Mouse (Mus musculus) myocyte (in vitro differentiated cells): ENCODE measurements around the gene Ttc3. TPM values are rescaled to one million over a fixed set of nuclear protein-coding genes. Genes with fewer than 3 reads are reported as not detected.

Source experiments
- H3K27me3 ChIP-seq: one replicate; pipeline ENCODE4 v1.6.1; 2011; ENCODE audit not compliant: control insufficient read depth, insufficient read depth, insufficient read length
- H3K36me3 ChIP-seq: one replicate; pipeline ENCODE4 v1.6.1; 2011; ENCODE audit not compliant: control insufficient read depth, insufficient read depth
- H3K4me2 ChIP-seq: one replicate; pipeline ENCODE4 v1.6.1; 2011; ENCODE audit warnings: low read depth, control low read depth
- H3K4me3 ChIP-seq: one replicate; pipeline ENCODE4 v1.5.1; 2011; ENCODE audit warnings: mild to moderate bottlenecking, control low read depth, moderate library complexity
- H3K79me2 ChIP-seq: one replicate; pipeline ENCODE4 v1.6.1; 2011; ENCODE audit not compliant: control insufficient read depth, insufficient read depth
- H3ac ChIP-seq: one replicate; pipeline ENCODE4 v1.6.1; 2011; ENCODE audit not compliant: control insufficient read depth, insufficient read length
- CEBPB ChIP-seq: IDR thresholded peaks from 2 replicates; pipeline ENCODE4 v1.6.1; 2011; ENCODE audit warnings: mild to moderate bottlenecking, moderate library complexity; ENCODE audit not compliant: poor library complexity, insufficient read depth, severe bottlenecking
- E2F4 ChIP-seq: IDR thresholded peaks from one replicate; pipeline ENCODE4 v1.6.1; 2011; ENCODE audit warnings: mild to moderate bottlenecking, control low read depth, moderate library complexity; ENCODE audit not compliant: insufficient read depth
- MAX ChIP-seq: IDR thresholded peaks from one replicate; pipeline ENCODE4 v1.6.1; 2011; ENCODE audit warnings: low read depth, mild to moderate bottlenecking, control low read depth
- MYOD1 ChIP-seq, 3 experiments: IDR thresholded peaks; one replicate each; pipeline ENCODE4 v1.6.1; 2011; ENCODE audit warnings: control low read depth in 2 of 3, low read depth in 2 of 3, mild to moderate bottlenecking in 2 of 3, moderate library complexity in 1 of 3; ENCODE audit not compliant: insufficient read length in 2 of 3, control insufficient read depth in 1 of 3
- MYOG ChIP-seq, 3 experiments: IDR thresholded peaks; one replicate each; pipeline ENCODE4 v1.6.1; 2011; ENCODE audit warnings: control low read depth in 2 of 3, low read depth in 2 of 3, mild to moderate bottlenecking in 2 of 3; ENCODE audit not compliant: insufficient read length in 2 of 3, control insufficient read depth in 1 of 3, insufficient read depth in 1 of 3
- POLR2A ChIP-seq: IDR thresholded peaks from one replicate; pipeline ENCODE4 v1.6.1; 2011; ENCODE audit warnings: low read depth, mild to moderate bottlenecking, control low read depth, moderate library complexity; ENCODE audit not compliant: insufficient read length
- POLR2AphosphoS2 ChIP-seq: IDR thresholded peaks from one replicate; pipeline ENCODE4 v1.6.1; 2011; ENCODE audit warnings: low read depth, control low read depth; ENCODE audit not compliant: insufficient read length
- REST ChIP-seq: IDR thresholded peaks from one replicate; pipeline ENCODE4 v1.6.1; 2011; ENCODE audit warnings: mild to moderate bottlenecking, control low read depth, moderate library complexity; ENCODE audit not compliant: insufficient read depth, insufficient read length
- SRF ChIP-seq: IDR thresholded peaks from one replicate; pipeline ENCODE4 v1.6.1; 2011; ENCODE audit warnings: low read depth; ENCODE audit not compliant: control insufficient read depth, insufficient read length
- TCF12 ChIP-seq: IDR thresholded peaks from one replicate; pipeline ENCODE4 v1.6.1; 2011; ENCODE audit warnings: mild to moderate bottlenecking, control low read depth; ENCODE audit not compliant: poor library complexity, insufficient read depth, severe bottlenecking
- TCF3 ChIP-seq: IDR thresholded peaks from one replicate; pipeline ENCODE4 v1.6.1; 2011; ENCODE audit warnings: low read depth, control low read depth; ENCODE audit not compliant: insufficient read length
- USF1 ChIP-seq: IDR thresholded peaks from one replicate; pipeline ENCODE4 v1.6.1; 2011; ENCODE audit warnings: low read depth, mild to moderate bottlenecking, control low read depth, moderate library complexity
- polyA plus RNA-seq: library from polyadenylated mRNA; unstranded; fragments of >200 nt; fragmentation: generic; extraction: Trizol; gene quantifications from one replicate; pipeline ENCODE4 v1.2.1, GENCODE M21; 2012; ENCODE audit warnings: missing spikeins

The Ttc3 gene
- polyA plus RNA-seq: 25.0 TPM

DNA sequence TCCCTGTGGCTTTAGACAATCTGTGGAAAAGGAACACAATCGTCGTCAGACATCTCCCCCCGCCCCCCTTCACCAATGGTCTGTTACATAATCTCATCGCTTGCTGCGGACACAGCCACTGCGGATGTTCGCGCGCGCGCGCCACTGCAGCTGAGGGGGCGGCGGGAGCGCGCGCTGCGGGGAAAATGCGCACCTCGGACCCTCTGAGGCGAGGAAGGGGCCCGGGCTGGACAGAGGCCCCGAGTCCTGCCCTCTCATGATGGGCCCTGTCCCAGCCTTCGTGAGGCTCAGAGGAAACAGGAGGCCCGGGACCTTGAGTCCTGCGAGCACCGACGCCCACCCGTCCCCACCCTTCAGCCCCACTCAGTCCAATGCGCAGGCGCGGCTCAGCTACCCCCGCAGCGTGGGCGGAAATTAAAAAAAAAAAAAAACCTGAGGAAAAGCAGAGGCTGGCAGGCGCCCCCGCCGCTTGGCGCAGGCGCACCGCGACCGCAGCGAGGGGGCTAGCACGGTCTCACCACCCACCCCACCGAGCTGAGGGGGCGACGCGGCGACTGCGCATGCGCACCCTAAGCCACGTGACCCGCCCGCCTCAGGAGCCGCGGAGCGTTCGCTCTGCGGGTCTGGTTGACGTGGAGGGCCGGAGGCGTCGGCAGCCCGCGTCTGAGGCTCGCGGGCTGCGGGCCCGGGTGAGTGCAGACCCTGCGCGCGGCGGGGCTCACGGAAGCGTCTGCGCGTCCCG lies at the start of gene Ttc3:
TSS of gene Ttc3 (plus strand) at position 446 of the 742 bp plus-strand sequence.
- H3K27me3 ChIP-seq: no peaks in the 10 kb centered on the region
- H3K4me3 ChIP-seq: peak within 1 kb of the TSS; percentile 61
- peaks cover 40% of the 10 kb centered on the region for H3K79me2 ChIP-seq
- no peaks in the 10 kb centered on the region for H3K36me3 ChIP-seq
- H3K4me2 ChIP-seq: peak within 1 kb of the TSS; percentile 91
- H3ac ChIP-seq: peak within 1 kb of the TSS; percentile 30
- TF ChIP-seq TCF12 (no peak), SRF (no peak), USF1 (peak; percentile 87), REST (no peak), MAX (no peak), E2F4 (no peak), POLR2A (peak; percentile 81), MYOD1 (IDR thresholded peaks at IDR 0.05; ENCODE audit: control insufficient read depth in 1 of 3, insufficient read length in 2 of 3, low read depth in 2 of 3) (peak in 1 of 3 experiments; percentile 6), CEBPB (no peak), MYOG (IDR thresholded peaks at IDR 0.05; ENCODE audit: control insufficient read depth in 1 of 3, insufficient read depth in 1 of 3, insufficient read length in 2 of 3, low read depth in 2 of 3) (peak in 1 of 3 experiments; percentile 41), POLR2AphosphoS2 (peak; percentile 70), TCF3 (no peak)

DNA sequence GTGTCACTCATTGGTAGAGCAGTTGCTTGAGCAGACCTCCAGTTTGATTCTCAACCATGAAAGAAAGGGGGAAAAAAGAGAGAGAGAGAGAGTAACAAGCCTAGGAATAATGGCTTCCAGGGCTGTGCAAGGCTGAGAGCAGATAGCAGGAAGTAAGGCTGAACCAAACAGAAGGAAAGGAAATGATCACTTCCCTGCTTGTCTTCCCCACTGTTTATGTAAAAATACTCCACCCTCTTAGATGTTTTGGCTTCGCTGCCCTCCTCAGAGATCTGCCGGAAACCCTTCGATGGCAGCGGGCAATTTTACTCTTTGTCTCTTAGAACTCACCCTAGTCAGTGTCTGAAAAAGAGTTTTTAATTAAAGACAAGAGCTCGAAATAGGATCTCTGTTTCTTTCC lies 46.7 kb upstream of the Ttc3 start:
- H3K27me3 ChIP-seq: peaks cover 7% of the 10 kb centered on the region
- TF ChIP-seq CEBPB (no peak), E2F4 (no peak), REST (no peak), TCF3 (no peak), POLR2AphosphoS2 (no peak), MYOG (IDR thresholded peaks at IDR 0.05; ENCODE audit: control insufficient read depth in 1 of 3, insufficient read depth in 1 of 3, insufficient read length in 2 of 3, low read depth in 2 of 3) (no peak), USF1 (no peak), MYOD1 (IDR thresholded peaks at IDR 0.05; ENCODE audit: control insufficient read depth in 1 of 3, insufficient read length in 2 of 3, low read depth in 2 of 3) (no peak), MAX (no peak), POLR2A (no peak), SRF (no peak), TCF12 (no peak)
- no peaks in the 10 kb centered on the region for H3K36me3 ChIP-seq
- no peaks in the 10 kb centered on the region for H3K79me2 ChIP-seq
- H3K4me3 ChIP-seq: no peak overlapping the region
- no peak overlapping the region for H3K4me2 ChIP-seq
- H3ac ChIP-seq: no peak overlapping the region

DNA sequence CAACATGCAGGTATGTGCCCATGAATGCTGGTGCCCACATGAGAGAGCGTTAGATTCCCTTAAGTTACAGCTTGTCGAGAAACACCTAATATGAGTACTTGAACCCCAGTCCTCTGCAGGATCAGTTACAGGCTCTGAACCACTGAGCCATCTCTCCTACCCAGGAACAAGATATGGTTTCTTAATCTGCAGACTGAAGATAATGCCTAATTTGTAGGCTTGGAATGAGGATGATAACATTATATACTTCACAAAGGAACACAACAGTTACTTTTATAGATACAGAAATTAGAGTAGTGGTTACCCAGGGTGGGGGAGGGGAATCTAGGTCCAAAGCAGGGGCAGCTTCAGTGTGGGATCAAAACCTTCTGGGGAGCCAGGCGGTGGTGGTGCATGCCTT lies 44.4 kb upstream of the Ttc3 start:
- Histone ChIP-seq H3K4me3 (no peak overlapping the region), H3K79me2 (no peaks in the 10 kb centered on the region), H3K27me3 (peaks cover 7% of the 10 kb centered on the region), H3K36me3 (no peaks in the 10 kb centered on the region), H3ac (no peak overlapping the region), H3K4me2 (no peak overlapping the region)
- TF ChIP-seq TCF3: no peak
- no peak for TF ChIP-seq USF1
- no peak for TF ChIP-seq CEBPB
- no peak for TF ChIP-seq POLR2AphosphoS2
- TF ChIP-seq SRF: no peak
- no peak for TF ChIP-seq REST
- TF ChIP-seq MYOD1 (IDR thresholded peaks at IDR 0.05; ENCODE audit: control insufficient read depth in 1 of 3, insufficient read length in 2 of 3, low read depth in 2 of 3): no peak
- TF ChIP-seq POLR2A: no peak
- no peak for TF ChIP-seq TCF12
- TF ChIP-seq MYOG (IDR thresholded peaks at IDR 0.05; ENCODE audit: control insufficient read depth in 1 of 3, insufficient read depth in 1 of 3, insufficient read length in 2 of 3, low read depth in 2 of 3): no peak
- no peak for TF ChIP-seq MAX
- no peak for TF ChIP-seq E2F4

DNA sequence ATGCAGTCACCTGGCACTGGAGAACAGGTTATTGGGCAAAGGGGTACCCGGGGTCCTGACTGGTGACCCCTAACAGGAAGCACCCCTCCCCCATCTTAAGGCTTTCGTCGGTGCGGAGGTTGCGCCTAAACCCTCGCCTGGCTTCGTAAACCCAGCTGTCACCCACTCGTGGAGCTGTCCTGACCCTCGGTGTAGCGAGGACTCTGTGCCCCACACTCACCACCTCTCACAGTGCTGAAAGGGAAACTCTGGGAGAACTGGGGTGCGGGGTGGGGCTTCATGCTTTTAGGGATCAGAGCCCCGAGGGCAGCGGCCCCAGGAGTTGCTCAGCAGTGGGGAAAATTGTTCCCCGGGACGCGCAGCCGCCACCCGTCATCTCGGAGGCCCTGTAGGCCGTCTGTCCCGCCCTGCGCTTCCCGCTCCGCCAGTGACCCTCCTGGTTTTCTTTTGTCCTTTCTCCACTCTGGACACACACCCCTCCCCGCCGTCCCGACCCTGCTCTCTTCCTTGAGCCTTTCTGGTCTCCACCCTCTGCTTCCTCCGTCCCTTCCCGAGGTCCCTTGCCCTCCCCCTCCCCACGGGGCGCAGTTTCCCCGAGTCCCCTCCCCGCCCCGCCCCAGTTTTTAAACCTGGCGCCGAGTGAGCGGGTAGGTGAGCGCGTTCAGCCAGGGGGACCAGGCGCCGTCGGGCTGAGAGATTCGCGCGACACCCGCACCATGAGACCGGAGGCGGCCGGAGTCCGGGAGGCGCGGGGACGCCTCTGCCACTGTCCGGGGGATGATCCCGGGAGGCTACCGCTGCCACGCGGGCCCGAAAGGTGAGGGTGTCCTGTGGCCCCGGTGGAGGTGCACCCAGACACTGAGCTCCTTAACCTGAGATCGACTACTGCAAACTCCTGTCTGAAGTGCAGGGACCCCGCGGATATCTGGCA lies 42.4 kb upstream of the Ttc3 start, which contains the start of gene Ripply3:
TSS of gene Ripply3 (plus strand) at position 640 of the 931 bp plus-strand sequence.
- Histone ChIP-seq H3K4me3 (peak within 1 kb of the TSS; percentile 6), H3ac (no peak within 1 kb of the TSS), H3K27me3 (peaks cover 7% of the 10 kb centered on the region), H3K36me3 (no peaks in the 10 kb centered on the region), H3K4me2 (peak within 1 kb of the TSS; percentile 55), H3K79me2 (no peaks in the 10 kb centered on the region)
- TF ChIP-seq POLR2A (no peak), MYOD1 (IDR thresholded peaks at IDR 0.05; ENCODE audit: control insufficient read depth in 1 of 3, insufficient read length in 2 of 3, low read depth in 2 of 3) (no peak), E2F4 (no peak), TCF3 (no peak), POLR2AphosphoS2 (no peak), TCF12 (no peak), MYOG (IDR thresholded peaks at IDR 0.05; ENCODE audit: control insufficient read depth in 1 of 3, insufficient read depth in 1 of 3, insufficient read length in 2 of 3, low read depth in 2 of 3) (no peak), CEBPB (no peak), USF1 (no peak)
